In the genomic region with DNA sequence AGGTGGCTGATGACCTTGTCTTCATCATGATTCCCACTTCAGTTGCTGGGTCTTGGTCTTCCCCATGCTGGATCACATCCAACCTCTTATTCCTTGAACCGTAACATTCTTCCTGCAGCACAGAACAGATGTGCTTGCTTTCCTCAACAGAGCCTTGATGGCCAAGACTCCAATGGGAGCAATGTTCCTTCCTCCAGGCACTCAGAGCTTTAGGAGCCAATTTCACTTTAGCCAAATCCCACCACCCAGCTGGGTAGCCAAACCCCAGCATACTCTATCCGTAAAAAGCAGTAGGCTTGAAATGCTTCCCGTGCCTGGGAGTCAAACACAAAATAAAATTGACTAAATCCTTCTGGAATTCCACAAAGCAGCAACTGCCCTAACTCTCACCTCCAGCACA, we compare ENCODE assay signal across 21 mouse cellular contexts.
DNase-seq lines count a peak whose midpoint lies in the region; ATAC-seq and TF ChIP-seq lines count a peak whose summit lies in the region.
"Had no signal": no experiment of that assay in that cellular context is flagged by ENCODE, and none has a peak within 500 bp of the region (broad histone marks: within the 10 kb centered on the region; RNA-seq: fewer than 3 reads in every experiment).

No protein-coding gene starts in this region.

- no peak overlapping the region for H3K4me2 ChIP-seq in embryonic facial prominence, embryonic 14.5 days (ENCODE audit: low read depth, low read length)
- H3K4me2 ChIP-seq in limb, embryonic 13.5 days (replicated peaks) = no peak overlapping the region
- no peak overlapping the region for H3K4me2 ChIP-seq in limb, embryonic 14.5 days (replicated peaks; ENCODE audit: low read depth, low read length, severe bottlenecking)
- H3K4me2 ChIP-seq in forebrain, embryonic 14.5 days (ENCODE audit: low read length) = no peak overlapping the region

- H3K36me3 ChIP-seq in embryonic facial prominence, embryonic 14.5 days (ENCODE audit: control insufficient read depth, insufficient read depth, low read length) = no peaks in the 10 kb centered on the region
- H3K36me3 ChIP-seq in embryonic facial prominence, embryonic 10.5 days (replicated peaks) = no peaks in the 10 kb centered on the region
- no peaks in the 10 kb centered on the region for H3K36me3 ChIP-seq in limb, embryonic 13.5 days
- H3K36me3 ChIP-seq in limb, embryonic 10.5 days = no peaks in the 10 kb centered on the region
- H3K36me3 ChIP-seq in limb, embryonic 14.5 days (ENCODE audit: control insufficient read depth, insufficient read depth, low read length) = no peaks in the 10 kb centered on the region
- no peaks in the 10 kb centered on the region for H3K36me3 ChIP-seq in forebrain, embryonic 14.5 days (ENCODE audit: control insufficient read depth, insufficient read depth, low read length)
- H3K36me3 ChIP-seq: G1E had no signal

- H3K9me3 ChIP-seq in embryonic facial prominence, embryonic 14.5 days (ENCODE audit: control insufficient read depth, low read length) = no peaks in the 10 kb centered on the region
- no peaks in the 10 kb centered on the region for H3K9me3 ChIP-seq in embryonic facial prominence, embryonic 10.5 days
- H3K9me3 ChIP-seq in limb, embryonic 13.5 days = no peaks in the 10 kb centered on the region
- no peaks in the 10 kb centered on the region for H3K9me3 ChIP-seq in limb, embryonic 10.5 days (replicated peaks)
- H3K9me3 ChIP-seq in limb, embryonic 14.5 days (ENCODE audit: control insufficient read depth, low read length) = no peaks in the 10 kb centered on the region
- H3K9me3 ChIP-seq in forebrain, embryonic 14.5 days (replicated peaks; ENCODE audit: control insufficient read depth, low read length) = no peaks in the 10 kb centered on the region
- H3K9me3 ChIP-seq: G1E had no signal

- no peaks in the 10 kb centered on the region for H3K27me3 ChIP-seq in embryonic facial prominence, embryonic 14.5 days (replicated peaks; ENCODE audit: control insufficient read depth, insufficient read depth, low read length)
- no peaks in the 10 kb centered on the region for H3K27me3 ChIP-seq in embryonic facial prominence, embryonic 10.5 days (replicated peaks; ENCODE audit: low read depth, poor library complexity, severe bottlenecking)
- H3K27me3 ChIP-seq in limb, embryonic 13.5 days = no peaks in the 10 kb centered on the region
- no peaks in the 10 kb centered on the region for H3K27me3 ChIP-seq in limb, embryonic 10.5 days (ENCODE audit: low read depth, poor library complexity, severe bottlenecking)
- H3K27me3 ChIP-seq in limb, embryonic 14.5 days (ENCODE audit: control insufficient read depth, insufficient read depth, low read length) = no peaks in the 10 kb centered on the region
- H3K27me3 ChIP-seq in forebrain, embryonic 14.5 days (replicated peaks; ENCODE audit: control insufficient read depth, insufficient read depth, low read length) = no peaks in the 10 kb centered on the region
- H3K27me3 ChIP-seq: CH12.LX, Patski had no signal

- ATAC-seq in embryonic facial prominence, embryonic 14.5 days (ENCODE audit: low read depth) = no peak
- ATAC-seq in limb, embryonic 13.5 days (ENCODE audit: low FRiP score, low read depth) = peak; percentile 80
- peak; percentile 79 for ATAC-seq in limb, embryonic 14.5 days (ENCODE audit: low FRiP score, low read depth)
- no peak for ATAC-seq in forebrain, embryonic 14.5 days
- ATAC-seq: activated CD4-positive, CD25-positive, alpha-beta regulatory T cell, adult 4 months; CD4-positive, CD25-positive, alpha-beta regulatory T cell, adult 4 months; Patski had no signal

- H3K9ac ChIP-seq in embryonic facial prominence, embryonic 14.5 days (ENCODE audit: low read depth, low read length) = no peak overlapping the region
- no peak overlapping the region for H3K9ac ChIP-seq in limb, embryonic 13.5 days
- H3K9ac ChIP-seq in limb, embryonic 14.5 days (ENCODE audit: low read depth, low read length, severe bottlenecking) = no peak overlapping the region
- H3K9ac ChIP-seq in forebrain, embryonic 14.5 days (ENCODE audit: low read length) = no peak overlapping the region

- no peaks in the 10 kb centered on the region for H3K4me1 ChIP-seq in embryonic facial prominence, embryonic 14.5 days (ENCODE audit: control insufficient read depth, insufficient read depth, low read length)
- H3K4me1 ChIP-seq in embryonic facial prominence, embryonic 10.5 days = no peaks in the 10 kb centered on the region
- peaks cover 10% of the 10 kb centered on the region; the same call in 1 of the 2 replicates for H3K4me1 ChIP-seq in limb, embryonic 13.5 days
- H3K4me1 ChIP-seq in limb, embryonic 10.5 days = no peaks in the 10 kb centered on the region
- H3K4me1 ChIP-seq in limb, embryonic 14.5 days (ENCODE audit: control insufficient read depth, insufficient read depth, low read length) = peaks cover 3% of the 10 kb centered on the region
- no peaks in the 10 kb centered on the region for H3K4me1 ChIP-seq in forebrain, embryonic 14.5 days (ENCODE audit: control insufficient read depth, insufficient read depth, low read length)

- peak; percentile 15 for DNase-seq in embryonic facial prominence, embryonic 14.5 days (ENCODE audit: low spot score)
- no peak for DNase-seq in embryonic facial prominence, embryonic 10.5 days (ENCODE audit: low spot score)
- DNase-seq in limb, embryonic 10.5 days (ENCODE audit: low spot score) = no peak
- peak; percentile 48 for DNase-seq in limb, embryonic 14.5 days (ENCODE audit: low spot score)
- DNase-seq in forebrain, embryonic 14.5 days (ENCODE audit: low spot score) = no peak
- DNase-seq: adrenal gland, adult 2 months; adrenal gland, adult 8-10 months; adrenal gland, postnatal 10 days; adrenal gland, postnatal 14 days; adrenal gland, postnatal 25 days; adrenal gland, postnatal 36 days; B cell, adult 2 months; cerebellum, adult 11 months; cerebellum, adult 11-12 months; cerebellum, adult 18-20 months had no signal

- no peak overlapping the region for H3K4me3 ChIP-seq in embryonic facial prominence, embryonic 14.5 days (ENCODE audit: low read depth, low read length)
- H3K4me3 ChIP-seq in embryonic facial prominence, embryonic 10.5 days = no peak overlapping the region
- H3K4me3 ChIP-seq in limb, embryonic 13.5 days = no peak overlapping the region
- H3K4me3 ChIP-seq in limb, embryonic 10.5 days = no peak overlapping the region
- no peak overlapping the region for H3K4me3 ChIP-seq in limb, embryonic 14.5 days (replicated peaks; ENCODE audit: low read length)
- no peak overlapping the region for H3K4me3 ChIP-seq in forebrain, embryonic 14.5 days (ENCODE audit: low read depth, low read length)

- 61% methylated on average over 3 of the region's 3 CpGs for WGBS in embryonic facial prominence, embryonic 14.5 days
- 82% methylated on average over 3 of the region's 3 CpGs for WGBS in embryonic facial prominence, embryonic 10.5 days
- WGBS in limb, embryonic 13.5 days = 38% methylated on average over 3 of the region's 3 CpGs
- 84% methylated on average over 3 of the region's 3 CpGs for WGBS in limb, embryonic 10.5 days
- WGBS in limb, embryonic 14.5 days = 35% methylated on average over 3 of the region's 3 CpGs
- 80% methylated on average over 3 of the region's 3 CpGs for WGBS in forebrain, embryonic 14.5 days

- TF ChIP-seq POLR2A in limb, embryonic 14.5 days (IDR thresholded peaks at IDR 0.05; ENCODE audit: borderline replicate concordance, extremely low read depth, insufficient read depth, insufficient read length) = no peak

- H3K27ac ChIP-seq in embryonic facial prominence, embryonic 14.5 days (replicated peaks; ENCODE audit: low read depth, low read length) = no peak overlapping the region
- H3K27ac ChIP-seq in embryonic facial prominence, embryonic 10.5 days (replicated peaks) = no peak overlapping the region
- H3K27ac ChIP-seq in limb, embryonic 13.5 days = no peak overlapping the region
- H3K27ac ChIP-seq in limb, embryonic 10.5 days = no peak overlapping the region
- no peak overlapping the region for H3K27ac ChIP-seq in limb, embryonic 14.5 days (replicated peaks; ENCODE audit: low read depth, low read length)
- no peak overlapping the region for H3K27ac ChIP-seq in forebrain, embryonic 14.5 days (ENCODE audit: low read depth, low read length)

Comparison
In these comparisons a context has a peak if more than half of its experiments do, and no peak if none do; other contexts are left out.
1. DNase-seq: peak in embryonic facial prominence, embryonic 14.5 days (single experiment) and limb, embryonic 14.5 days (single experiment); none in embryonic facial prominence, embryonic 10.5 days (single experiment), limb, embryonic 10.5 days (single experiment) and forebrain, embryonic 14.5 days (single experiment).
2. ATAC-seq: peak in limb, embryonic 13.5 days (single experiment) and limb, embryonic 14.5 days (single experiment); none in embryonic facial prominence, embryonic 14.5 days (single experiment) and forebrain, embryonic 14.5 days (single experiment).